Mouse (Mus musculus) layer of hippocampus, adult 2 months (tissue): ENCODE measurements around the gene Msl1. TPM values are rescaled to one million over a fixed set of nuclear protein-coding genes. Genes with fewer than 3 reads are reported as not detected.

Source experiments
- DNase-seq, 2 experiments: peaks; one replicate each; pipeline ENCODE4 v3.0.0; 2022; ENCODE audit warnings: low spot score in 2 of 2
- H3K27ac ChIP-seq: fragments of 200-600 bp; 2 replicates; pipeline ENCODE4 v1.8.1; 2022
- H3K4me3 ChIP-seq: fragments of 200-600 bp; 2 replicates; pipeline ENCODE4 v1.8.1; 2022; ENCODE audit warnings: mild to moderate bottlenecking
- CTCF ChIP-seq: fragments of 200-600 bp; conservative IDR thresholded peaks from 2 replicates; pipeline ENCODE4 v1.8.1; 2022; ENCODE audit warnings: antibody characterized with exemption, mild to moderate bottlenecking, moderate library complexity
- total RNA-seq, 2 experiments: library from RNA; stranded (reverse); gene quantifications; 2 replicates each; pipeline ENCODE4 v1.2.3; 2021

Msl1 gene
- total RNA-seq, 2 experiments from 2014 or later, result 168 to 178 TPM

GRCm38 (mm10) chr11:98767276-98767675 lies 28.0 kb upstream of the Msl1 start:
- no peak for TF ChIP-seq CTCF

GRCm38 (mm10) chr11:98767713-98768112 lies 27.6 kb upstream of the Msl1 start:
- DNase-seq, result no peak
- peak overlapping the region; percentile 23; the same call in 1 of the 2 replicates for H3K4me3 ChIP-seq
- peak overlapping the region; percentile 99 for H3K27ac ChIP-seq
- no peak for TF ChIP-seq CTCF

More at GRCm38 (mm10) chr11:98767276-98767675, 28.0 kb upstream of the Msl1 start:
- no peak for DNase-seq
- H3K4me3 ChIP-seq, result no peak overlapping the region
- peak overlapping the region; percentile 64 for H3K27ac ChIP-seq

GRCm38 (mm10) chr11:98768127-98769006 lies 26.9 kb upstream of the Msl1 start:
- TF ChIP-seq CTCF, result no peak
- DNase-seq, result no peak
- peak overlapping the region; percentile 23; the same call in 1 of the 2 replicates for H3K4me3 ChIP-seq
- peak overlapping the region; percentile 99 for H3K27ac ChIP-seq

- peak overlapping the region; percentile 9; the same call in 1 of the 2 replicates for H3K4me3 ChIP-seq
- peak overlapping the region; percentile 99 for H3K27ac ChIP-seq
- TF ChIP-seq CTCF, result no peak
- no peak for DNase-seq
Measured at GRCm38 (mm10) chr11:98769007-98769954, 26.0 kb upstream of the Msl1 start.

GRCm38 (mm10) chr11:98770096-98770975 lies 25.0 kb upstream of the Msl1 start:
- peak; percentile 76 to 85 for DNase-seq
- TF ChIP-seq CTCF, result no peak
- Histone ChIP-seq H3K4me3 (peak overlapping the region; percentile 26; the same call in 1 of the 2 replicates), H3K27ac (peak overlapping the region; percentile 99)

GRCm38 (mm10) chr11:98771131-98771530 lies 24.2 kb upstream of the Msl1 start:
- DNase-seq, result no peak
- H3K27ac ChIP-seq, result peak overlapping the region; percentile 99
- peak overlapping the region; percentile 88 for H3K4me3 ChIP-seq
- no peak for TF ChIP-seq CTCF

- peak overlapping the region; percentile 88 for H3K4me3 ChIP-seq
- DNase-seq, result no peak
- H3K27ac ChIP-seq, result peak overlapping the region; percentile 99
- TF ChIP-seq CTCF, result no peak
Measured at GRCm38 (mm10) chr11:98771844-98772525, 23.3 kb upstream of the Msl1 start.

- TF ChIP-seq CTCF, result no peak
- Histone ChIP-seq H3K27ac (peak overlapping the region; percentile 99), H3K4me3 (peak overlapping the region; percentile 88)
- no peak for DNase-seq
Measured at GRCm38 (mm10) chr11:98772667-98773171, 22.6 kb upstream of the Msl1 start.

GRCm38 (mm10) chr11:98773635-98774295 lies 21.6 kb upstream of the Msl1 start:
- peak; percentile 99 to 100 for DNase-seq
- TF ChIP-seq CTCF, result peak; percentile 16; the same call in 1 of the 2 replicates
- H3K27ac ChIP-seq, result peak overlapping the region; percentile 99
- H3K4me3 ChIP-seq, result peak overlapping the region; percentile 88

- no peak for DNase-seq
- H3K4me3 ChIP-seq, result peak within 1 kb of the TSS; percentile 88
- peak within 1 kb of the TSS; percentile 99 for H3K27ac ChIP-seq
- TF ChIP-seq CTCF, result no peak
Measured at GRCm38 (mm10) chr11:98774582-98775347, 20.6 kb upstream of the Msl1 start, which contains the start of gene Nr1d1. Gene Nr1d1 (minus strand): TSS chr11:98775333.
